Mouse (Mus musculus) liver, embryonic 14.5 days (tissue): ENCODE data around the gene Pdzph1. TPM values are rescaled to one million over a fixed set of nuclear protein-coding genes. Genes with fewer than 3 reads are reported as not detected.
A peak's percentile ranks its signal among the peaks of the same experiment; 100 is the strongest.

Experiments used
- ATAC-seq: fragments of 200-750 bp; cut with Nextera tagmentation; 2 replicates; pipeline ENCODE4 v1.8.0; 2017; ENCODE audit warnings: moderate number of reproducible peaks, mild to moderate bottlenecking, moderate library complexity; ENCODE audit not compliant: insufficient read depth
- DNase-seq, 3 experiments: peaks; one replicate each; pipeline ENCODE4 v3.0.0-alpha.2; 2012 to 2013; ENCODE audit warnings: low read depth in 3 of 3, low spot score in 3 of 3
- H3K27ac ChIP-seq: fragments of 300-500 bp; sonication (generic); 2 replicates; pipeline ENCODE4 v1.5.1; 2014; ENCODE audit warnings: moderate library complexity, mild to moderate bottlenecking, control low read depth, inconsistent platforms
- H3K27me3 ChIP-seq: fragments of 300-500 bp; sonication (generic); 2 replicates; pipeline ENCODE4 v1.6.1; 2014; ENCODE audit warnings: mild to moderate bottlenecking, low read length, moderate library complexity; ENCODE audit not compliant: control insufficient read depth, insufficient read depth
- H3K36me3 ChIP-seq: fragments of 300-500 bp; sonication (generic); replicated peaks from 2 replicates; pipeline ENCODE4 v1.6.1; 2014; ENCODE audit warnings: low read depth; ENCODE audit not compliant: control insufficient read depth, insufficient read depth
- H3K4me1 ChIP-seq, 2 experiments: fragments of 200-500 bp in 1 of 2; fragments of 300-500 bp in 1 of 2; sonication (generic) in 1 of 2; replicated peaks; 2 replicates each; pipeline ENCODE4 v1.6.1; 2012 to 2014; ENCODE audit warnings: antibody characterized with exemption in 1 of 2, inconsistent platforms in 1 of 2, low read length in 1 of 2; ENCODE audit not compliant: control insufficient read depth in 2 of 2, insufficient read depth in 2 of 2
- H3K4me2 ChIP-seq: fragments of 300-500 bp; sonication (generic); 2 replicates; pipeline ENCODE4 v1.6.1; 2014; ENCODE audit warnings: low read depth, mild to moderate bottlenecking, control low read depth, moderate library complexity
- H3K4me3 ChIP-seq, 2 experiments: fragments of 200-500 bp in 1 of 2; fragments of 300-500 bp in 1 of 2; sonication (generic) in 1 of 2; 2 replicates each; pipeline ENCODE4 v1.5.1; 2012 to 2014; ENCODE audit warnings: low read depth in 2 of 2, low read length in 2 of 2, mild to moderate bottlenecking in 2 of 2, control low read depth in 1 of 2, inconsistent platforms in 1 of 2, moderate library complexity in 1 of 2; ENCODE audit not compliant: insufficient read depth in 1 of 2
- H3K9ac ChIP-seq: fragments of 300-500 bp; sonication (generic); replicated peaks from 2 replicates; pipeline ENCODE4 v1.6.1; 2014; ENCODE audit warnings: mild to moderate bottlenecking, control low read depth, moderate library complexity
- H3K9me3 ChIP-seq: fragments of 300-500 bp; sonication (generic); 2 replicates; pipeline ENCODE4 v1.6.1; 2016; ENCODE audit warnings: low read length, mixed read lengths; ENCODE audit not compliant: control insufficient read depth
- CTCF ChIP-seq: IDR thresholded peaks from 2 replicates; pipeline ENCODE4 v1.5.1; 2016; ENCODE audit warnings: antibody characterized with exemption, low read depth, control low read depth
- EP300 ChIP-seq: IDR thresholded peaks from 2 replicates; pipeline ENCODE4 v1.6.1; 2016; ENCODE audit warnings: antibody characterized with exemption, low read depth
- WGBS: fragments of 180-500 bp; shearing (Covaris S2); extraction: QIAGEN DNeasy Blood & Tissue Kit; methylation state at CpG from one replicate; pipeline ENCODE4 v1.1.7; 2014; ENCODE audit not compliant: insufficient replicate concordance; 5-methylcytosine and 5-hydroxymethylcytosine counted together
- polyA plus RNA-seq, 2 experiments: library from polyadenylated mRNA; depleted of rRNA in 1 of 2; stranded (reverse) in 1 of 2; unstranded in 1 of 2; fragments of >200 nt; fragmentation: Nextera tagmentation in 1 of 2; extraction: Ambion mirVana in 1 of 2; gene quantifications; 2 replicates each; pipeline versions ENCODE4 v1.2.1 to v1.2.3; 2012 to 2014

The Pdzph1 gene
- polyA plus RNA-seq, 2 experiments = 0.15 to 0.39 TPM

DNA sequence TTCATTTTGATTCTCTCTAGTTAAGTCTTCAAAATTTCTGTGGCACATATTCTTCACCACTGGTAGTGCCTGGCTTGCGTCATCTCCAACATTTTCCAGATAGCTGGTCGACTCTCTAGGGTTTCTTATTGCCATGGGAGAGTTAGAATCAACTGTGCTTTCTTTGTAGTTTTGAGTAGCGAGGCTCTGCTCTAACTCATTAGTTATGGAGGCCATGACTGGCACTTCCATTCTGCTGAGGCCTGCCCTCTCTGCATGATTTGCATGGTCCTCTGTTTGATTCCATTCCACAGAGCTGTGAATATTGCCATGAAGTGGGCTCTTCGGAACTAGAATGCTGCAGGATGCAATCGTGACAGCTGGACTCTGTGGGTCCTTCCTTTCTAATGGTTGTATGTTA is 17.9 kb downstream of the Pdzph1 start:
- no peaks in the 10 kb centered on the region for H3K9me3 ChIP-seq
- H3K27me3 ChIP-seq = no peaks in the 10 kb centered on the region
- H3K9ac ChIP-seq = no peak overlapping the region
- TF ChIP-seq CTCF (no peak), EP300 (no peak)
- H3K27ac ChIP-seq = no peak overlapping the region
- no peak overlapping the region for H3K4me3 ChIP-seq
- no peak for DNase-seq
- WGBS = 54% methylated on average over 5 of the region's 5 CpGs
- ATAC-seq = no peak
- H3K4me2 ChIP-seq = no peak overlapping the region
- no peaks in the 10 kb centered on the region for H3K36me3 ChIP-seq
- H3K4me1 ChIP-seq = no peaks in the 10 kb centered on the region

DNA sequence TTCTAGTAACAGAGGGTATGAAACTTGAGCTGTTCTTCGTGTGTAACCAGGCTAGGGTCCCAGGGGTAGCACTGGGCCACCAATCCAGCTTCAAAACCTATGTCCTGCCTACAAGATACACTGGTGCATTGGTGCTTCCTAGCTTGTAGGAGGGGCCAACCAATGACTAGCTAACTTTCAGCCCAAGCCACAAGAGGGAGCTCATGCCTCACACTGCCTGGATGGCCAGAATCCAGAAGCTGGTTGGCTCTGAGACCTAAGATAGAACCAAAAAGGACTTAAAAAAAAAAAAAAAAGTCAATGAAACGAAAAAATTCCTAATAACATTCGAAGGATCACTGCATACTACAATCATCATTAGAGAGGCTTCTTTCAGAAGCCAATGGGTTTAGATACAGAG is 31.3 kb downstream of the Pdzph1 start:
- no peak for TF ChIP-seq EP300
- TF ChIP-seq CTCF = peak; percentile 77

DNA sequence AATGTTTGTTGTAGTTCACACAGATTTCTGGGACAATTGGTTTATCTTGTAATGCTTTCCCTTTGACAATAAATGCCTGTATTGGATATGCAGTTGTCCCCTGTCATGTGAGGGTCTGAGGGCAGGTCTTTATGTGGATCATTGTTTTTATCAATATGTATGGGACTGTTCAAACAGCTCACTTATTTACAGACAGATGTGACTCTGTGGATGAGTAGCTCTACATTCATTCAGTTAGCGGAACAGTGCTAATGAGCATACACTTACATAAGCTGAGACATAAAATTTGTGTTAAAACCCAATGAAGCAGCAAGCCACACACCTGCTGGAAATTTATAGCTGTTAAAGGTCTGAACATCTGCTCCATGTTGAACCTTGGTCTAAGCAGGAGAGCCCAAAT is 34.1 kb downstream of the Pdzph1 start:
- H3K4me2 ChIP-seq = no peak overlapping the region
- H3K9me3 ChIP-seq = no peaks in the 10 kb centered on the region
- no peaks in the 10 kb centered on the region for H3K4me1 ChIP-seq
- TF ChIP-seq EP300 (no peak), CTCF (no peak)
- H3K27ac ChIP-seq = no peak overlapping the region
- no peaks in the 10 kb centered on the region for H3K27me3 ChIP-seq
- WGBS = 70% methylated on average over 1 of the region's 1 CpGs
- H3K9ac ChIP-seq = no peak overlapping the region
- ATAC-seq (no peak), DNase-seq (no peak)
- no peaks in the 10 kb centered on the region for H3K36me3 ChIP-seq
- no peak overlapping the region for H3K4me3 ChIP-seq

More for the DNA sequence above, 31.3 kb downstream of the Pdzph1 start:
- Histone ChIP-seq H3K9ac (no peak overlapping the region), H3K27ac (no peak overlapping the region), H3K9me3 (no peaks in the 10 kb centered on the region), H3K4me1 (no peaks in the 10 kb centered on the region), H3K27me3 (no peaks in the 10 kb centered on the region), H3K4me3 (no peak overlapping the region), H3K36me3 (no peaks in the 10 kb centered on the region), H3K4me2 (no peak overlapping the region)
- 17% methylated on average over 3 of the region's 3 CpGs for WGBS
- DNase-seq (peak; percentile 9 to 26 (median 11)), ATAC-seq (peak; percentile 35; the same call in 1 of the 2 replicates)

DNA sequence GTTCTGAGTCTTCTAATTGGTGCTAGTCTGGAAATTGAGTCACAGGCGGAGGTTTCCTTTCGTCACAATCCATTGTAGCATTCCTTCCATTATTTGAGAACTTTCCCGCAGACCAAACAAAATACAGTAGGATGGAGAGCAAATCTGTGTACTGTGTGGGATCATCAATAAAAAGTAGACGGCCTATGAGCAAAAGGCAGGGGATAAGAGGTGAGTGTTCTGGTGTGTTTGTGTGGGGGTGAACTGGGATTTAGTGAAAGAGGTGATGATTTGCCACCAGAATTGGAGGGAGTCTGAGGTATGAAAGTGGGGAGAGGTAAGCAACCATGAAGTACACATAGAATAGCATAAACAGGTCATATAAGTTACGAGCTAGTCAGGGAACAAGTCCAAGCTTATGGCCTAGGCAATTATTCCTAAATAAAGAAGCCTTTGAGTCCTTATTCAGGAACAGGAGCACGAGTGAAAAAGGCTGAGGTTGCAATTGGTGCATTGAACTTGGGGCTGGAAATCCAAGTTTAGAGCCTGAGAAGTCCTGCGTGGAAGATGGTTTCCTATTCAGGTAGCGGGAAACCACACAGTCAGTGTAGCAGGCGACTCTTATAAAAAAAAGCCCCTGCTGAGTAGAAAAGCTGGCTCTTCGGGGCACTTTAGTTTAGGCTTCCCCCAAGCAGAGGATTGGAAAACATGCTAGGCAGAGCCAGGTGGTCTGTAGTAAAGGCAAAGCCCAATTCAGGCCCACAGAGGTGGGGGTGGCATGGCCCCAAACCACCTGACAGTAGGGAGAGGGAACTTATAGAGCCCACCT is 48.0 kb downstream of the Pdzph1 start:
- Histone ChIP-seq H3K27me3 (no peaks in the 10 kb centered on the region), H3K9me3 (no peaks in the 10 kb centered on the region), H3K4me1 (no peaks in the 10 kb centered on the region), H3K4me2 (no peak overlapping the region), H3K9ac (no peak overlapping the region), H3K27ac (no peak overlapping the region), H3K36me3 (no peaks in the 10 kb centered on the region), H3K4me3 (no peak overlapping the region)
- WGBS = 56% methylated on average over 10 of the region's 10 CpGs
- no peak for TF ChIP-seq EP300
- no peak for TF ChIP-seq CTCF
- no peak for DNase-seq
- ATAC-seq = no peak

DNA sequence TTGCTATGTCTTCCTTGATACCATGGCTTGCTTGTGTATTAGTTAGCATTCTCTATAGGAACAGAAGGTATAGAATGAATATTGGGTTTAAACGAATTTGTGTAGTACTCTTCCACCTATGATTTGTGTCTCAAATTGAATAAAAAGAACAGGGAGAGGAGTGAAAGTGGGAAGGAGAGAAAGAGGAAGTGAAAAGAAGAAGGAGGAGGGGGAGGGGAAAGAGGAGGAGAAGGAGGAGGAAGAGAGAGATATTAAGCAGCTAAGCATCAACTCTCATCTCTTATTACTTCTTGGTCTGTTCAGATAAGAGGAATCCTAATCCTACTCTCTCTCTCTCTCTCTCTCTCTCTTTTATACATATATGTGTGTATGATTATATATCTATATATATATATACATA is 52.6 kb downstream of the Pdzph1 start:
- no peak for ATAC-seq
- Histone ChIP-seq H3K27me3 (no peaks in the 10 kb centered on the region), H3K9ac (no peak overlapping the region), H3K36me3 (no peaks in the 10 kb centered on the region), H3K4me2 (no peak overlapping the region), H3K9me3 (no peaks in the 10 kb centered on the region), H3K4me1 (no peaks in the 10 kb centered on the region; a peak in 1 of 4 replicates), H3K27ac (no peak overlapping the region), H3K4me3 (no peak overlapping the region)
- 50% methylated on average over 1 of the region's 1 CpGs for WGBS
- no peak for DNase-seq
- no peak for TF ChIP-seq EP300
- no peak for TF ChIP-seq CTCF
